Mouse (Mus musculus) bone marrow macrophage, adult 2 months (primary cell): ENCODE results near the gene Wdfy1.

ENCODE experiments used
- CTCF ChIP-seq: IDR thresholded peaks from 2 replicates; pipeline ENCODE4 v1.5.1; 2012; ENCODE audit warnings: low read depth, mild to moderate bottlenecking, low read length, moderate library complexity
- POLR2A ChIP-seq: IDR thresholded peaks from 2 replicates; pipeline ENCODE4 v1.6.1; 2012; ENCODE audit warnings: mild to moderate bottlenecking, low read depth, low read length, borderline replicate concordance

DNA sequence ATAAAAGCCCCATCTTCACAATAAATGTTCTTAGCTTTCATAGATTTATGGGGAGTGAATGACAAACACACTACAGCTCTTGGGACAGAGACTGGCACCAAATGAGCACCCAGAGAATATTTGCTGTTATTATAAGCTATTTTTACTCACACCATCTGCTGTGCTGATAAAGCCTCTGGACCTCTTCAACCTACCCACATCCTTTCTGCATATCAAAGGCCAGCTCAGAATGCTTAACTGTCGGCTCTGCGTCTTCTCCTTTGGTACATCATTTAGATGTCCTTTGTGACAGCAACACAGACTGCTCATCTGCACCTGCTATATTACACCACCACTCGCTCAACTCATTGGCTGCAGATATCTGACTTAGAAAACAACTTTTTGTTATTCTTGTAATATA lies 21.1 kb upstream of the Wdfy1 start:
- TF ChIP-seq CTCF (no peak), POLR2A (no peak)
